Mouse (Mus musculus) lung, postnatal 25 days (tissue): Measurements from ENCODE around the gene Msh4.

Experiments
- DNase-seq: peaks from one replicate; pipeline ENCODE4 v3.0.0; 2022; ENCODE audit warnings: low spot score

Msh4 gene

GRCm38 (mm10) chr3:153906136-153906871 lies at the start of gene Msh4:
TSS of gene Msh4 (minus strand) at chr3:153906138.
- DNase-seq: no peak

GRCm38 (mm10) chr3:153948176-153948575 lies 42.2 kb upstream of the Msh4 start:
- peak; percentile 38 for DNase-seq

GRCm38 (mm10) chr3:153947271-153947670 lies 41.3 kb upstream of the Msh4 start:
- no peak for DNase-seq

GRCm38 (mm10) chr3:153944335-153944990 lies 38.5 kb upstream of the Msh4 start, which contains the start of gene Acadm:
TSS of gene Acadm (minus strand) at chr3:153944632.
- peak; percentile 98 for DNase-seq

GRCm38 (mm10) chr3:153943901-153944334 lies 38.0 kb upstream of the Msh4 start:
- no peak for DNase-seq

- no peak for DNase-seq
Observed at GRCm38 (mm10) chr3:153943003-153943640, 37.2 kb upstream of the Msh4 start.

- no peak for DNase-seq
Observed at GRCm38 (mm10) chr3:153941613-153942012, 35.7 kb upstream of the Msh4 start.

- DNase-seq: no peak
Observed at GRCm38 (mm10) chr3:153940486-153940885, 34.5 kb upstream of the Msh4 start.

GRCm38 (mm10) chr3:153940021-153940420 lies 34.1 kb upstream of the Msh4 start:
- DNase-seq: no peak

- no peak for DNase-seq
Observed at GRCm38 (mm10) chr3:153937116-153937810, 31.3 kb upstream of the Msh4 start.

GRCm38 (mm10) chr3:153935878-153936277 lies 29.9 kb upstream of the Msh4 start:
- DNase-seq: no peak

GRCm38 (mm10) chr3:153932461-153932860 lies 26.5 kb upstream of the Msh4 start:
- DNase-seq: no peak

GRCm38 (mm10) chr3:153929526-153929925 lies 23.6 kb upstream of the Msh4 start:
- DNase-seq: no peak

- no peak for DNase-seq
Observed at GRCm38 (mm10) chr3:153926333-153926732, 20.4 kb upstream of the Msh4 start.

- DNase-seq: no peak
Observed at GRCm38 (mm10) chr3:153921147-153921910, 15.4 kb upstream of the Msh4 start.

- DNase-seq: no peak
Observed at GRCm38 (mm10) chr3:153917200-153917599, 11.3 kb upstream of the Msh4 start.

- DNase-seq: no peak
Observed at GRCm38 (mm10) chr3:153913510-153914243, 7.7 kb upstream of the Msh4 start.

- DNase-seq: peak; percentile 95
Observed at GRCm38 (mm10) chr3:153912546-153913509, 6.9 kb upstream of the Msh4 start, which contains the start of gene Rabggtb. TSS of gene Rabggtb (minus strand) at chr3:153913009.

- DNase-seq: no peak
Observed at GRCm38 (mm10) chr3:153911882-153912440, 6.0 kb upstream of the Msh4 start.
